Mouse (Mus musculus): ENCODE data around the gene Msh4.

GRCm38 (mm10) chr3:153906136-153906871 is at the start of gene Msh4:
- TF ChIP-seq CTCF (IDR thresholded peaks at IDR 0.05 in 2 of 3, conservative IDR thresholded peaks at IDR 0.05 in 1 of 3; ENCODE audit: control insufficient read depth in 1 of 3, insufficient read depth in 1 of 3, low read depth in 2 of 3, low read length in 3 of 3, poor library complexity in 1 of 3, severe bottlenecking in 1 of 3): no peak
- no peak for TF ChIP-seq TBP (IDR thresholded peaks at IDR 0.05; ENCODE audit: low read depth, low read length)
- TF ChIP-seq POLR2A (IDR thresholded peaks at IDR 0.05; ENCODE audit: control insufficient read depth in 1 of 2, insufficient read depth in 1 of 2, low read depth in 1 of 2, low read length in 2 of 2, poor library complexity in 1 of 2): peak in 1 of 2 experiments; percentile 53; a peak in 2 of 4 replicates
- TF ChIP-seq EP300 (IDR thresholded peaks at IDR 0.05; ENCODE audit: low read depth in 1 of 2, low read length in 2 of 2): no peak
- no peak for TF ChIP-seq HCFC1 (IDR thresholded peaks at IDR 0.05; ENCODE audit: low read depth, low read length)
